Mouse (Mus musculus) brain, embryonic 14.5 days (tissue): Measurements from ENCODE around the gene Ovca2.

ENCODE experiments used
- CTCF ChIP-seq: fragments of 200-500 bp; IDR thresholded peaks from 2 replicates; pipeline ENCODE4 v1.5.1; 2012; ENCODE audit warnings: inconsistent platforms, mild to moderate bottlenecking, moderate library complexity, borderline replicate concordance; ENCODE audit not compliant: insufficient read depth, insufficient read length; ENCODE audit errors: extremely low read depth
- POLR2A ChIP-seq: fragments of 200-500 bp; IDR thresholded peaks from 2 replicates; pipeline ENCODE4 v1.6.1; 2012; ENCODE audit warnings: mild to moderate bottlenecking, inconsistent platforms, borderline replicate concordance; ENCODE audit not compliant: poor library complexity, insufficient read depth, insufficient read length, severe bottlenecking; ENCODE audit errors: extremely low read depth

DNA sequence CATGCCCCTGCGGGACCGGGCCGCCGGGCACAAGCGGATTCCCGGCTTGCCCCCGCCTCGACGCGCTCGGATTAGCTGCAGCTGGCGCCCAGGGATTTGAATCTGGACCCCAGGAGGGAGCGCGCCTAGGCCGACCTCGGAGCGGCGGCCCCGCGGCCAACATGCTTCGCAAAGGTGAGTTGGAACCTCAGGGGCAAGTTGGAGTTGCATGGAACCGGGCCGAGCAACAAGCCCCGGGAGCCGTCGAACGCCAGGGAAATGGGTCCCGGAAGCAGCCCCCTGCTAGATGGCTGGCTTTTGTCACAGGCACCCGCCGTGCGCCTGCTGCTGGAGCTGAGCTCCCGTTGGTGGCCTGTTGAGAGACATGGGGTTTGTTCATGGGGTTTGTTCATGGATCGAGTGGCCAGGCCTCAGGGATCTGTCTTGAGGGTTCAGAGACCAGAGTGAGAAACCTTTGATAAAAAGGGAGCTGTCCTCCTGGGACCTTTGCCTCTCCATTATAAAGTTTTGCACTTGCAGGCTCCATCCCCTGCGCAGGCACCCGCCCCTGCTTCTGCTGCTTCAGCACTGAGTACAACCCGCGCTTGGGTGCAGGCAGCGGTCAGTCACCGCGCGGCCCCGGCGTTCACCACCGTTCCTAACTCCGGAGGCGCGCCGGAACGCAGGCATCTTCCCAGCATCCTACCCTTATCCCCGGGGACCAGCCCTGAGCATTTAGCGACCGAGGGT, 15.7 kb upstream of the Ovca2 start:
- no peak for TF ChIP-seq POLR2A
- no peak for TF ChIP-seq CTCF
